Mouse (Mus musculus) embryonic facial prominence, embryonic 11.5 days (tissue): Measurements from ENCODE around the gene AI597479. TPM values are rescaled to one million over a fixed set of nuclear protein-coding genes. Genes with fewer than 3 reads are reported as not detected.

Source experiments
- ATAC-seq: fragments of 200-750 bp; cut with Nextera tagmentation; replicated peaks from 2 replicates; pipeline ENCODE4 v1.8.0; 2017; ENCODE audit warnings: low read depth; ENCODE audit not compliant: insufficient number of reproducible peaks, low FRiP score, low TSS enrichment
- DNase-seq: peaks from one replicate; pipeline ENCODE4 v3.0.0-alpha.2; 2015; ENCODE audit warnings: low spot score
- H3K27ac ChIP-seq: fragments of 300-500 bp; sonication (generic); replicated peaks from 2 replicates; pipeline ENCODE4 v1.5.1; 2014; ENCODE audit warnings: mild to moderate bottlenecking, low read depth, low read length, control low read depth
- H3K27me3 ChIP-seq: fragments of 300-500 bp; sonication (generic); 2 replicates; pipeline ENCODE4 v1.6.1; 2014; ENCODE audit warnings: mild to moderate bottlenecking, low read length, moderate library complexity, mixed read lengths; ENCODE audit not compliant: control insufficient read depth, insufficient read depth
- H3K36me3 ChIP-seq: fragments of 300-500 bp; sonication (generic); replicated peaks from 2 replicates; pipeline ENCODE4 v1.6.1; 2014; ENCODE audit warnings: low read depth, mild to moderate bottlenecking, low read length, moderate library complexity, mixed read lengths; ENCODE audit not compliant: control insufficient read depth, insufficient read depth
- H3K4me1 ChIP-seq: fragments of 300-500 bp; sonication (generic); 2 replicates; pipeline ENCODE4 v1.6.1; 2014; ENCODE audit warnings: low read length, mixed read lengths; ENCODE audit not compliant: control insufficient read depth, insufficient read depth
- H3K4me2 ChIP-seq: fragments of 300-500 bp; sonication (generic); 2 replicates; pipeline ENCODE4 v1.6.1; 2014; ENCODE audit warnings: low read depth, mild to moderate bottlenecking, control low read depth, low read length, moderate library complexity
- H3K4me3 ChIP-seq: fragments of 300-500 bp; sonication (generic); 2 replicates; pipeline ENCODE4 v1.5.1; 2014; ENCODE audit warnings: low read depth, low read length, control low read depth
- H3K9ac ChIP-seq: fragments of 300-500 bp; sonication (generic); replicated peaks from 2 replicates; pipeline ENCODE4 v1.6.1; 2014; ENCODE audit warnings: mild to moderate bottlenecking, control low read depth, low read length
- H3K9me3 ChIP-seq: fragments of 300-500 bp; sonication (generic); replicated peaks from 2 replicates; pipeline ENCODE4 v1.6.1; 2016; ENCODE audit warnings: mild to moderate bottlenecking, low read length, inconsistent platforms, mixed read lengths; ENCODE audit not compliant: control insufficient read depth
- WGBS: fragments of 180-500 bp; shearing (Covaris S2); extraction: QIAGEN DNeasy Blood & Tissue Kit; methylation state at CpG from one replicate; pipeline ENCODE4 v1.1.7; 2014; 5-methylcytosine and 5-hydroxymethylcytosine counted together
- polyA plus RNA-seq: library from polyadenylated mRNA; unstranded; fragments of >200 nt; fragmentation: Nextera tagmentation; extraction: Ambion mirVana; gene quantifications from 2 replicates; pipeline ENCODE4 v1.2.1, GENCODE M21; 2014

The AI597479 gene
- 44.4 and 44.7 TPM in 2 replicates for polyA plus RNA-seq

DNA sequence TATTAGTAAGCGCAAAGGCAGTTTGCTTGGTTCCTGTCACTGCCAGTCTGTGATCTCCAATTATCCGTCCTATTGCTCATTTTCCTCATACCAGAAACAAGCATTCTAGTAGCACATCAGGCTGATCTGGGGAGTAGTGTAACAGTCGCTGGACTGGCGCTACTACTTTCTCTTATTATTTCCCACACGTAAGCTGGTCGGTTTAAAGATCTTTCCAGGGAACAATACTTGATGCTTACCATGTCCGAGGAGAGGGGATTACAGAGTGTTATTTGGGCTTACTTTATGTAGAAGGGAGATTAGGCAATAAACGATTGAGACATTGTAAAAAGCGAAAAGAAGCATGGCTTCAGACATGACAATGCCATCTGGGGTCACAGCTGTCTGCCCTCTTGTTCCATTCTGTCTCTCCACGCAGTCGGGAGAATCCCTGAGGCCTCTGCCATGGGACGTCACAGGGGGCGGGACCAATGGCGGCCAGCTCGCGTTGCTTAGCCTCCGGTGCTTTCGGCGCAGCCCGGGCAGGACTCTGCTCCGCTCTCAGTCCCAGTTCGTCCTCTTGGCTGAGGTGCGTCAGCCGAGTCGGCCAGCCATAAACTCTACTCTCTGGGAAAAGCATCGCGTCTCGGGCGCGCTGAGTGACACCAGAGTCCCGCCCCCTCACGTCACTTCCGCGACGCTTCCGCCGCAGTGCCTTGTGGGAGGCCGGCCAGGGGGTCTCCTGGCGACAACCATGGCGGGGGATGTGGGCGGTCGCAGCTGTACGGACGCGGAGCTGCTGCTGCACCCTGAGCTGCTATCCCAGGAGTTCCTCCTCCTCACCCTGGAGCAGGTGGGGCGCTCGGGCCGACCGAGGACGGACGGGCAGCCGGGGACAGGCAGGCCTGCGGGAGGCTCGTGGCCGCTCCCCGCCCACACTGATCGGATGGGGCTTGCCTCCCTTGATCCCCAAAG is at the start of gene AI597479, which contains the start of gene Tgfbrap1:
Gene AI597479, plus strand, starts transcription at position 680 of the 954 bp plus-strand sequence.
Gene Tgfbrap1, minus strand, starts transcription at position 607 of the 954 bp plus-strand sequence.
- H3K4me2 ChIP-seq: peak within 1 kb of the TSS; percentile 76
- DNase-seq (peak; percentile 97), ATAC-seq (peak; percentile 96)
- 0 out of 2 replicates have a peak, but pooled peaks cover 2% of the 10 kb centered on the region for H3K4me1 ChIP-seq
- WGBS: 1% methylated on average over 57 of the region's 57 CpGs
- H3K27ac ChIP-seq: peak within 1 kb of the TSS; percentile 98
- H3K36me3 ChIP-seq: no peaks in the 10 kb centered on the region
- H3K4me3 ChIP-seq: peak within 1 kb of the TSS; percentile 92
- H3K9ac ChIP-seq: peak within 1 kb of the TSS; percentile 94
- no peaks in the 10 kb centered on the region for H3K9me3 ChIP-seq
- no peaks in the 10 kb centered on the region for H3K27me3 ChIP-seq

- DNase-seq (no peak), ATAC-seq (no peak)
- Histone ChIP-seq H3K9me3 (no peaks in the 10 kb centered on the region), H3K4me3 (no peak overlapping the region), H3K4me2 (no peak overlapping the region), H3K36me3 (no peaks in the 10 kb centered on the region; the same call in none of the 2 replicates), H3K27me3 (no peaks in the 10 kb centered on the region), H3K9ac (no peak overlapping the region), H3K4me1 (no peaks in the 10 kb centered on the region), H3K27ac (no peak overlapping the region)
- 89% methylated on average over 5 of the region's 5 CpGs for WGBS
Observed at GRCm38 (mm10) chr1:43051903-43052302, 46.6 kb upstream of the AI597479 start.

- Histone ChIP-seq H3K4me3 (no peak overlapping the region), H3K27ac (no peak overlapping the region), H3K36me3 (no peaks in the 10 kb centered on the region), H3K9ac (no peak overlapping the region), H3K9me3 (no peaks in the 10 kb centered on the region), H3K4me1 (no peaks in the 10 kb centered on the region), H3K4me2 (no peak overlapping the region), H3K27me3 (no peaks in the 10 kb centered on the region)
- DNase-seq (peak; percentile 84), ATAC-seq (peak; percentile 93)
- WGBS: 51% methylated on average over 9 of the region's 9 CpGs
Observed at GRCm38 (mm10) chr1:43065615-43066310, 32.7 kb upstream of the AI597479 start.

DNA sequence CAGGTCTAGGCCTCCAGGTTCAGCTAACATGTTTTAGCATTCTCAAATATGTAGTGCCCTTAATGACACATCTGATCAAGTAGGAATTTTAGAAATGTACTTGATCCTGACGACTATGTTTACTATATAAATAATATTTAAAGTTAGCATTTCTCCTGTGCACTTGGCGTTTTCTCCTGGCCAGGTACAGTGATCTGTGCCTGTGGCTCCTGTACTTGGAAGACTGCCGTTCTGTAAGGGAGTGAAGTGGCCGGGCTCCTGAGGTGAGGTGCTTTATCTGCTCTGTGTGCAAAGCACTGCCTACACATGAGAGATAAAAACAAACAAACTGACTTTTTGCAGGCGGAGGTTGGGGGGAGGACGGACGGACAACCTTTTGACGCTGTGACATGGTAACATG is 31.9 kb upstream of the AI597479 start:
- Histone ChIP-seq H3K36me3 (no peaks in the 10 kb centered on the region), H3K4me3 (no peak overlapping the region), H3K27me3 (no peaks in the 10 kb centered on the region), H3K9ac (no peak overlapping the region), H3K27ac (no peak overlapping the region), H3K9me3 (no peaks in the 10 kb centered on the region), H3K4me2 (no peak overlapping the region), H3K4me1 (no peaks in the 10 kb centered on the region)
- ATAC-seq: no peak
- 81% methylated on average over 8 of the region's 8 CpGs for WGBS
- DNase-seq: no peak

- no peaks in the 10 kb centered on the region for H3K36me3 ChIP-seq
- H3K27ac ChIP-seq: no peak overlapping the region
- no peaks in the 10 kb centered on the region for H3K27me3 ChIP-seq
- no peak overlapping the region for H3K4me2 ChIP-seq
- no peak overlapping the region for H3K9ac ChIP-seq
- H3K4me1 ChIP-seq: no peaks in the 10 kb centered on the region
- H3K4me3 ChIP-seq: no peak overlapping the region
- DNase-seq (no peak), ATAC-seq (no peak)
- WGBS: 70% methylated on average over 7 of the region's 7 CpGs
- H3K9me3 ChIP-seq: no peaks in the 10 kb centered on the region
Observed at GRCm38 (mm10) chr1:43067551-43067950, 31.0 kb upstream of the AI597479 start.

- H3K4me1 ChIP-seq: no peaks in the 10 kb centered on the region
- no peaks in the 10 kb centered on the region for H3K9me3 ChIP-seq
- ATAC-seq (no peak), DNase-seq (no peak)
- H3K36me3 ChIP-seq: no peaks in the 10 kb centered on the region
- H3K4me3 ChIP-seq: no peak overlapping the region
- WGBS: 83% methylated on average over 5 of the region's 5 CpGs
- H3K27ac ChIP-seq: no peak overlapping the region
- H3K27me3 ChIP-seq: no peaks in the 10 kb centered on the region
- H3K4me2 ChIP-seq: no peak overlapping the region
- no peak overlapping the region for H3K9ac ChIP-seq
Observed at GRCm38 (mm10) chr1:43070726-43071125, 27.8 kb upstream of the AI597479 start.

GRCm38 (mm10) chr1:43072028-43072427 is 26.5 kb upstream of the AI597479 start:
- no peaks in the 10 kb centered on the region for H3K27me3 ChIP-seq
- H3K4me2 ChIP-seq: no peak overlapping the region
- no peak overlapping the region for H3K4me3 ChIP-seq
- 95% methylated on average over 8 of the region's 8 CpGs for WGBS
- no peak for ATAC-seq
- no peaks in the 10 kb centered on the region for H3K4me1 ChIP-seq
- H3K27ac ChIP-seq: no peak overlapping the region
- H3K9me3 ChIP-seq: no peaks in the 10 kb centered on the region
- no peak overlapping the region for H3K9ac ChIP-seq
- H3K36me3 ChIP-seq: no peaks in the 10 kb centered on the region
- no peak for DNase-seq

DNA sequence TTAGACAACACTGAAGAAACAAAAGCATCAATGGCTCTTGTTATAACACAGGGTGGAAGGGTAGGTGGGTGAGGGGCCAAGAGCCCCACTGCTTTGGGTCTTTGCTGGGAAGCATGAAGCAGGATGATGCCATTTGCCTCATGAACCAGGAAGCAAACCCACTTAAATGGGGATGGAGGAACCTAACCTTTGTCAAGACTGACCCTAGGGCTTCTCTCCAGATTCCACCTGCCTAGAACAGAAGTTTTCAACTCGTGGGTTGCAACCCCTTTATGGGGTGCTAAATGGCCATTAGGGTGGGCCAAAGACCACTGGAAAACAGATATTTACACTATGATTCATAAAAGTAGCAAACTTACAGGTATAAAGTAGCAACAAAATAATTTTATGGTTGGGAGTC is 25.9 kb upstream of the AI597479 start:
- no peak overlapping the region for H3K27ac ChIP-seq
- H3K36me3 ChIP-seq: no peaks in the 10 kb centered on the region
- H3K9me3 ChIP-seq: no peaks in the 10 kb centered on the region
- H3K4me2 ChIP-seq: no peak overlapping the region
- no peak for ATAC-seq
- no peaks in the 10 kb centered on the region for H3K4me1 ChIP-seq
- DNase-seq: no peak
- no peaks in the 10 kb centered on the region for H3K27me3 ChIP-seq
- WGBS: 82% methylated on average over 1 of the region's 1 CpGs
- H3K4me3 ChIP-seq: no peak overlapping the region
- H3K9ac ChIP-seq: no peak overlapping the region
